Mouse (Mus musculus) liver, adult (tissue): ENCODE results near the gene Cers3.

ENCODE experiments used
- GATA4 ChIP-seq: IDR thresholded peaks from 2 replicates; pipeline ENCODE4 v1.6.1; 2014; ENCODE audit warnings: mild to moderate bottlenecking, low read length; ENCODE audit not compliant: insufficient replicate concordance

The Cers3 gene

GRCm38 (mm10) chr7:66743377-66743781, at the start of gene Cers3:
Gene Cers3, plus strand, starts transcription at chr7:66743504.
- TF ChIP-seq GATA4: no peak

- TF ChIP-seq GATA4: no peak; the same call in 1 of the 2 replicates
Measured at GRCm38 (mm10) chr7:66694467-66694866, 48.8 kb upstream of the Cers3 start.

GRCm38 (mm10) chr7:66702721-66703120, 40.6 kb upstream of the Cers3 start:
- no peak for TF ChIP-seq GATA4

GRCm38 (mm10) chr7:66704631-66705030, 38.7 kb upstream of the Cers3 start:
- no peak for TF ChIP-seq GATA4

GRCm38 (mm10) chr7:66711166-66711565, 32.1 kb upstream of the Cers3 start:
- no peak for TF ChIP-seq GATA4

- no peak for TF ChIP-seq GATA4
Measured at GRCm38 (mm10) chr7:66724514-66724913, 18.8 kb upstream of the Cers3 start.

GRCm38 (mm10) chr7:66724954-66725353, 18.4 kb upstream of the Cers3 start:
- no peak for TF ChIP-seq GATA4

GRCm38 (mm10) chr7:66728072-66728471, 15.2 kb upstream of the Cers3 start:
- TF ChIP-seq GATA4: no peak

GRCm38 (mm10) chr7:66729232-66729631, 14.1 kb upstream of the Cers3 start:
- no peak for TF ChIP-seq GATA4

GRCm38 (mm10) chr7:66733431-66733830, 9.9 kb upstream of the Cers3 start:
- TF ChIP-seq GATA4: no peak

GRCm38 (mm10) chr7:66733882-66734281, 9.4 kb upstream of the Cers3 start:
- TF ChIP-seq GATA4: no peak

GRCm38 (mm10) chr7:66734466-66734865, 8.8 kb upstream of the Cers3 start:
- TF ChIP-seq GATA4: no peak

- no peak for TF ChIP-seq GATA4
Measured at GRCm38 (mm10) chr7:66734993-66735392, 8.3 kb upstream of the Cers3 start.

- TF ChIP-seq GATA4: no peak
Measured at GRCm38 (mm10) chr7:66737418-66737817, 5.9 kb upstream of the Cers3 start.

- no peak for TF ChIP-seq GATA4
Measured at GRCm38 (mm10) chr7:66741008-66741407, 2.3 kb upstream of the Cers3 start.

GRCm38 (mm10) chr7:66741412-66741811, 1.9 kb upstream of the Cers3 start:
- TF ChIP-seq GATA4: no peak

GRCm38 (mm10) chr7:66746972-66747371, 3.7 kb downstream of the Cers3 start:
- no peak for TF ChIP-seq GATA4

- TF ChIP-seq GATA4: no peak
Measured at GRCm38 (mm10) chr7:66749998-66750397, 6.7 kb downstream of the Cers3 start.
